8 mouse cellular contexts compared by ENCODE assay signal in the genomic region with DNA sequence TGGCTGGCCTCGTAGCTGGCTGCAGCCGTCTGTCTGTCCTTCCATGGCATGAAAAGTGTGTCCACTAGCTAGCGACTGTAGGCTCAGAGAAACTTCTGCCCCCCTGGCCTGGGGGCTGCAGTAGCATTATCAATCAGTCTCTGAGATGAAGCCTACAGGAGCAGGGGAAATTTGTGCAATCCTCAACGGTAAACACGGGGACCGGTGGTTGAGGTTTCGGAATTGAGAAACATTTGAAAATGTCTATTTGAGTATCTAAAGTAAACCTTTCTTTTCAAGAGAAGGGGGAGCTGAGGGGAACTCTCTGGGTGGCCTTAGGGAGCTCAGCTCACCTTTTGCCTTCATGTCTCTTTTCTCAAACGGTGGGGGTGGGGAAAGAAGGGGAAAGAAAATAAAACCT.
DNase-seq lines count a peak whose midpoint lies in the region; ATAC-seq and TF ChIP-seq lines count a peak whose summit lies in the region.
"Had no signal": no experiment of that assay in that cellular context is flagged by ENCODE, and none has a peak within 500 bp of the region (broad histone marks: within the 10 kb centered on the region; RNA-seq: fewer than 3 reads in every experiment).

No protein-coding gene starts in this region.

- peak overlapping the region; percentile 59 for H3K27ac ChIP-seq in embryonic facial prominence, embryonic 10.5 days (replicated peaks)
- H3K27ac ChIP-seq in limb, embryonic 14.5 days (replicated peaks; ENCODE audit: low read depth, low read length) = no peak overlapping the region
- H3K27ac ChIP-seq in midbrain, embryonic 15.5 days = no peak overlapping the region
- H3K27ac ChIP-seq: gastrocnemius, adult 2 months had no signal

- no peaks in the 10 kb centered on the region for H3K9me3 ChIP-seq in embryonic facial prominence, embryonic 10.5 days
- no peaks in the 10 kb centered on the region for H3K9me3 ChIP-seq in limb, embryonic 14.5 days (ENCODE audit: control insufficient read depth, low read length)
- no peaks in the 10 kb centered on the region for H3K9me3 ChIP-seq in midbrain, embryonic 15.5 days

- WGBS in embryonic facial prominence, embryonic 10.5 days = 69% methylated on average over 8 of the region's 8 CpGs
- 56% methylated on average over 8 of the region's 8 CpGs for WGBS in limb, embryonic 14.5 days
- WGBS in midbrain, embryonic 15.5 days = 75% methylated on average over 8 of the region's 8 CpGs

- H3K4me2 ChIP-seq in limb, embryonic 14.5 days (replicated peaks; ENCODE audit: low read depth, low read length, severe bottlenecking) = peak overlapping the region; percentile 35; the same call in 1 of the 2 replicates
- peak overlapping the region; percentile 31 for H3K4me2 ChIP-seq in midbrain, embryonic 15.5 days

- no peak for DNase-seq in embryonic facial prominence, embryonic 10.5 days (ENCODE audit: low spot score)
- DNase-seq in limb, embryonic 14.5 days (ENCODE audit: low spot score) = no peak
- no peak for DNase-seq in gastrocnemius, adult 8-10 months (ENCODE audit: low spot score in 2 of 2)
- DNase-seq in adrenal gland, adult 8-10 months = no peak
- DNase-seq: gastrocnemius, adult 2 months had no signal

- H3K36me3 ChIP-seq in embryonic facial prominence, embryonic 10.5 days (replicated peaks) = no peaks in the 10 kb centered on the region
- H3K36me3 ChIP-seq in limb, embryonic 14.5 days (ENCODE audit: control insufficient read depth, insufficient read depth, low read length) = no peaks in the 10 kb centered on the region
- no peaks in the 10 kb centered on the region for H3K36me3 ChIP-seq in midbrain, embryonic 15.5 days (replicated peaks)

- no peak overlapping the region for H3K4me3 ChIP-seq in embryonic facial prominence, embryonic 10.5 days
- H3K4me3 ChIP-seq in limb, embryonic 14.5 days (replicated peaks; ENCODE audit: low read length) = no peak overlapping the region
- H3K4me3 ChIP-seq in midbrain, embryonic 15.5 days = no peak overlapping the region

- peak; percentile 58 for ATAC-seq in granulocyte monocyte progenitor cell, adult 5-6 weeks (replicated peaks; ENCODE audit: poor library complexity, severe bottlenecking)
- ATAC-seq in limb, embryonic 14.5 days (ENCODE audit: low FRiP score, low read depth) = no peak
- ATAC-seq in midbrain, embryonic 15.5 days (replicated peaks) = peak; percentile 32; the same call in 1 of the 2 replicates
- no peak for ATAC-seq in erythroid progenitor cell, adult 5-6 weeks (replicated peaks; ENCODE audit: low FRiP score, poor library complexity, severe bottlenecking)

- no peak overlapping the region for H3K9ac ChIP-seq in limb, embryonic 14.5 days (ENCODE audit: low read depth, low read length, severe bottlenecking)
- no peak overlapping the region for H3K9ac ChIP-seq in midbrain, embryonic 15.5 days

- H3K27me3 ChIP-seq in embryonic facial prominence, embryonic 10.5 days (replicated peaks; ENCODE audit: low read depth, poor library complexity, severe bottlenecking) = peaks cover 14% of the 10 kb centered on the region; the same call in 1 of the 2 replicates
- H3K27me3 ChIP-seq in limb, embryonic 14.5 days (ENCODE audit: control insufficient read depth, insufficient read depth, low read length) = no peaks in the 10 kb centered on the region
- no peaks in the 10 kb centered on the region for H3K27me3 ChIP-seq in midbrain, embryonic 15.5 days (replicated peaks)

- H3K4me1 ChIP-seq in embryonic facial prominence, embryonic 10.5 days = peaks cover 22% of the 10 kb centered on the region
- H3K4me1 ChIP-seq in limb, embryonic 14.5 days (ENCODE audit: control insufficient read depth, insufficient read depth, low read length) = peaks cover 17% of the 10 kb centered on the region; the same call in 1 of the 2 replicates
- peaks cover 5% of the 10 kb centered on the region for H3K4me1 ChIP-seq in midbrain, embryonic 15.5 days

- no peak for TF ChIP-seq POLR2A in limb, embryonic 14.5 days (IDR thresholded peaks at IDR 0.05; ENCODE audit: borderline replicate concordance, extremely low read depth, insufficient read depth, insufficient read length)

Comparison
In these comparisons a context has a peak if more than half of its experiments do, and no peak if none do; other contexts are left out.
1. ATAC-seq: peak in granulocyte monocyte progenitor cell, adult 5-6 weeks (single experiment) and midbrain, embryonic 15.5 days (single experiment); none in limb, embryonic 14.5 days (single experiment) and erythroid progenitor cell, adult 5-6 weeks (single experiment).